Mouse (Mus musculus): ENCODE data around the gene Map3k5. TPM values are rescaled to one million over a fixed set of nuclear protein-coding genes. Genes with fewer than 3 reads are reported as not detected.

The Map3k5 gene
- polyA plus RNA-seq, 1 experiment from 2014 or later = 1.4 TPM

DNA sequence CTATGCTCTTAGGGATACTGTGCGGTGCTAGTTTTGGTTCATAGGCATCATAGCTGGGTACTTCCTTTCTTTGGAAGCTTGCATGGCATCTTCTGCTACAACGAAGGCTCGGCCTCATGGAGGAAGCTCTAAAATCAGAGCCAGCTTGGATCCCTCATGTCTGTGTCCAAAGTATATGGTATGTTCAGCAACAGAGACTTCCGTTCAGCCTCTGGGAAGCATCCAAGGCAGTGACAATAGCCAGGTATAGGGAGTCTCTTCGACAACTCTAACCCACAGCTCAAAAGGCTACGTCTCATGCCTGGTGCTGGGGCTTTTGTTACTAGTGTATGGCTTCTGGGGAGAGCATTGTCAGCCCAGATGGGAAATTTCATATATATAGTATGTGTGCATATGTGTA, 167.2 kb downstream of the Map3k5 start:
- Histone ChIP-seq H3K36me3 (ENCODE audit: control insufficient read depth, insufficient read depth, low read length) (no peaks in the 10 kb centered on the region), H3K9ac (ENCODE audit: low read length) (no peak overlapping the region), H3K4me3 (ENCODE audit: low read depth, low read length) (no peak overlapping the region), H3K4me1 (ENCODE audit: control insufficient read depth, insufficient read depth, low read length) (no peaks in the 10 kb centered on the region), H3K27ac (ENCODE audit: low read depth, low read length) (no peak overlapping the region), H3K4me2 (ENCODE audit: low read depth) (no peak overlapping the region), H3K9me3 (ENCODE audit: control insufficient read depth, low read length) (no peaks in the 10 kb centered on the region), H3K27me3 (ENCODE audit: control insufficient read depth, insufficient read depth, low read length) (no peaks in the 10 kb centered on the region)
- no peak for ATAC-seq (ENCODE audit: insufficient read depth, low FRiP score, low TSS enrichment)
- 94% methylated on average over 6 of the region's 6 CpGs for WGBS
- DNase-seq (ENCODE audit: low spot score) = no peak

- Histone ChIP-seq H3K27me3 (ENCODE audit: control insufficient read depth, insufficient read depth, low read length) (no peaks in the 10 kb centered on the region), H3K4me3 (ENCODE audit: low read depth, low read length) (no peak overlapping the region), H3K9me3 (ENCODE audit: control insufficient read depth, low read length) (no peaks in the 10 kb centered on the region), H3K27ac (ENCODE audit: low read depth, low read length) (no peak overlapping the region), H3K36me3 (ENCODE audit: control insufficient read depth, insufficient read depth, low read length) (no peaks in the 10 kb centered on the region), H3K4me2 (ENCODE audit: low read depth) (no peak overlapping the region), H3K4me1 (ENCODE audit: control insufficient read depth, insufficient read depth, low read length) (no peaks in the 10 kb centered on the region), H3K9ac (ENCODE audit: low read length) (no peak overlapping the region)
- DNase-seq (ENCODE audit: low spot score) (no peak), ATAC-seq (ENCODE audit: insufficient read depth, low FRiP score, low TSS enrichment) (no peak)
- WGBS = 80% methylated on average over 8 of the region's 8 CpGs
Observed at GRCm38 (mm10) chr10:20104271-20104931, 170.1 kb downstream of the Map3k5 start.

DNA sequence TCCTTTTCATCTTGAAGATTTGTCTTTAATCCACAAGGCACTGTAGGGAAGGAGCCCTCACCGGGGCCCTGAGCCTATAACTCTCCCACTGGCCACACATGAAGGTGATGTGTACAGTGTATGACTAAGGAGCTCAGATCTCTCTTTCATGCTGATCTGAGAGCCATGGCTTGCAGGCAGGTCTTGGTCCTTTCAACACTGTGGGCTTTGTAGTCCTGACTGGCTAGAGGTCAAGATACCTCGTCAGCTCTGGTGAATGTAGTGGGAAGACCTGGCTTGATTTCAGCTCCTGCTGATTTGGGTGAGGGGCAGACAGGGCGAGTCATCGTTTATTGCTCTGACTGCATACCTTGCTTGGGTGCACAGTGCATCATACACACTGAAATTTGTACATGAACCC, 171.3 kb downstream of the Map3k5 start:
- 78% methylated on average over 4 of the region's 4 CpGs for WGBS
- H3K4me1 ChIP-seq (ENCODE audit: control insufficient read depth, insufficient read depth, low read length) = no peaks in the 10 kb centered on the region
- no peak overlapping the region for H3K4me3 ChIP-seq (ENCODE audit: low read depth, low read length)
- DNase-seq (ENCODE audit: low spot score) (no peak), ATAC-seq (ENCODE audit: insufficient read depth, low FRiP score, low TSS enrichment) (no peak)
- H3K27me3 ChIP-seq (ENCODE audit: control insufficient read depth, insufficient read depth, low read length) = no peaks in the 10 kb centered on the region
- no peaks in the 10 kb centered on the region for H3K36me3 ChIP-seq (ENCODE audit: control insufficient read depth, insufficient read depth, low read length)
- H3K9me3 ChIP-seq (ENCODE audit: control insufficient read depth, low read length) = no peaks in the 10 kb centered on the region
- H3K27ac ChIP-seq (ENCODE audit: low read depth, low read length) = no peak overlapping the region
- no peak overlapping the region for H3K9ac ChIP-seq (ENCODE audit: low read length)
- no peak overlapping the region for H3K4me2 ChIP-seq (ENCODE audit: low read depth)

- H3K27ac ChIP-seq (ENCODE audit: low read depth, low read length) = no peak overlapping the region
- no peaks in the 10 kb centered on the region for H3K27me3 ChIP-seq (ENCODE audit: control insufficient read depth, insufficient read depth, low read length)
- no peak overlapping the region for H3K4me2 ChIP-seq (ENCODE audit: low read depth)
- no peak overlapping the region for H3K4me3 ChIP-seq (ENCODE audit: low read depth, low read length)
- 95% methylated on average over 14 of the region's 14 CpGs for WGBS
- no peaks in the 10 kb centered on the region for H3K9me3 ChIP-seq (ENCODE audit: control insufficient read depth, low read length)
- DNase-seq (ENCODE audit: low spot score) (no peak), ATAC-seq (ENCODE audit: insufficient read depth, low FRiP score, low TSS enrichment) (no peak)
- H3K9ac ChIP-seq (ENCODE audit: low read length) = no peak overlapping the region
- no peaks in the 10 kb centered on the region for H3K4me1 ChIP-seq (ENCODE audit: control insufficient read depth, insufficient read depth, low read length)
- no peaks in the 10 kb centered on the region for H3K36me3 ChIP-seq (ENCODE audit: control insufficient read depth, insufficient read depth, low read length)
Observed at GRCm38 (mm10) chr10:20107031-20107430, 172.8 kb downstream of the Map3k5 start.

GRCm38 (mm10) chr10:20111508-20111907, 177.2 kb downstream of the Map3k5 start:
- no peaks in the 10 kb centered on the region for H3K9me3 ChIP-seq (ENCODE audit: control insufficient read depth, low read length)
- no peaks in the 10 kb centered on the region for H3K27me3 ChIP-seq (ENCODE audit: control insufficient read depth, insufficient read depth, low read length)
- H3K4me2 ChIP-seq (ENCODE audit: low read depth) = no peak overlapping the region
- H3K27ac ChIP-seq (ENCODE audit: low read depth, low read length) = no peak overlapping the region
- no peak overlapping the region for H3K4me3 ChIP-seq (ENCODE audit: low read depth, low read length)
- H3K4me1 ChIP-seq (ENCODE audit: control insufficient read depth, insufficient read depth, low read length) = no peaks in the 10 kb centered on the region
- no peak overlapping the region for H3K9ac ChIP-seq (ENCODE audit: low read length)
- H3K36me3 ChIP-seq (ENCODE audit: control insufficient read depth, insufficient read depth, low read length) = no peaks in the 10 kb centered on the region
- DNase-seq (ENCODE audit: low spot score) (no peak), ATAC-seq (ENCODE audit: insufficient read depth, low FRiP score, low TSS enrichment) (no peak)
- 84% methylated on average over 5 of the region's 5 CpGs for WGBS

- Histone ChIP-seq H3K27ac (ENCODE audit: low read depth, low read length) (no peak overlapping the region), H3K4me1 (ENCODE audit: control insufficient read depth, insufficient read depth, low read length) (no peaks in the 10 kb centered on the region), H3K9ac (ENCODE audit: low read length) (no peak overlapping the region), H3K4me2 (ENCODE audit: low read depth) (no peak overlapping the region), H3K9me3 (ENCODE audit: control insufficient read depth, low read length) (no peaks in the 10 kb centered on the region), H3K36me3 (ENCODE audit: control insufficient read depth, insufficient read depth, low read length) (no peaks in the 10 kb centered on the region), H3K4me3 (ENCODE audit: low read depth, low read length) (no peak overlapping the region), H3K27me3 (ENCODE audit: control insufficient read depth, insufficient read depth, low read length) (no peaks in the 10 kb centered on the region)
- ATAC-seq (ENCODE audit: insufficient read depth, low FRiP score, low TSS enrichment) (no peak), DNase-seq (ENCODE audit: low spot score) (no peak)
- 87% methylated on average over 18 of the region's 18 CpGs for WGBS
Observed at GRCm38 (mm10) chr10:20112026-20112973, 178.0 kb downstream of the Map3k5 start.

GRCm38 (mm10) chr10:20119504-20120425, 185.5 kb downstream of the Map3k5 start:
- H3K27me3 ChIP-seq (ENCODE audit: control insufficient read depth, insufficient read depth, low read length) = no peaks in the 10 kb centered on the region
- H3K4me2 ChIP-seq (ENCODE audit: low read depth) = no peak overlapping the region
- H3K36me3 ChIP-seq (ENCODE audit: control insufficient read depth, insufficient read depth, low read length) = no peaks in the 10 kb centered on the region
- no peak for DNase-seq (ENCODE audit: low spot score)
- no peak overlapping the region for H3K27ac ChIP-seq (ENCODE audit: low read depth, low read length)
- no peak overlapping the region for H3K9ac ChIP-seq (ENCODE audit: low read length)
- H3K4me1 ChIP-seq (ENCODE audit: control insufficient read depth, insufficient read depth, low read length) = no peaks in the 10 kb centered on the region
- no peak overlapping the region for H3K4me3 ChIP-seq (ENCODE audit: low read depth, low read length)
- no peaks in the 10 kb centered on the region for H3K9me3 ChIP-seq (ENCODE audit: control insufficient read depth, low read length)
- WGBS = 95% methylated on average over 15 of the region's 15 CpGs
- ATAC-seq (ENCODE audit: insufficient read depth, low FRiP score, low TSS enrichment) = no peak

GRCm38 (mm10) chr10:20121981-20122380, 187.7 kb downstream of the Map3k5 start:
- Histone ChIP-seq H3K4me2 (ENCODE audit: low read depth) (no peak overlapping the region), H3K27me3 (ENCODE audit: control insufficient read depth, insufficient read depth, low read length) (no peaks in the 10 kb centered on the region), H3K4me1 (ENCODE audit: control insufficient read depth, insufficient read depth, low read length) (no peaks in the 10 kb centered on the region), H3K9ac (ENCODE audit: low read length) (no peak overlapping the region), H3K9me3 (ENCODE audit: control insufficient read depth, low read length) (no peaks in the 10 kb centered on the region), H3K27ac (ENCODE audit: low read depth, low read length) (no peak overlapping the region), H3K36me3 (ENCODE audit: control insufficient read depth, insufficient read depth, low read length) (no peaks in the 10 kb centered on the region), H3K4me3 (ENCODE audit: low read depth, low read length) (no peak overlapping the region)
- DNase-seq (ENCODE audit: low spot score) (no peak), ATAC-seq (ENCODE audit: insufficient read depth, low FRiP score, low TSS enrichment) (no peak)
- WGBS = 89% methylated on average over 4 of the region's 4 CpGs

All from neural tube, embryonic 11.5 days (tissue).